Mouse (Mus musculus) midbrain, embryonic 12.5 days (tissue): ENCODE measurements around the gene Neu1. TPM values are rescaled to one million over a fixed set of nuclear protein-coding genes. Genes with fewer than 3 reads are reported as not detected.
A peak's percentile ranks its signal among the peaks of the same experiment; 100 is the strongest.

Experiments used
- ATAC-seq: fragments of 200-750 bp; cut with Nextera tagmentation; 2 replicates; pipeline ENCODE4 v1.8.0; 2017; ENCODE audit warnings: low read depth, moderate TSS enrichment, moderate library complexity; ENCODE audit not compliant: low FRiP score
- H3K27ac ChIP-seq: fragments of 300-500 bp; sonication (generic); replicated peaks from 2 replicates; pipeline ENCODE4 v1.5.1; 2016; ENCODE audit warnings: mild to moderate bottlenecking
- H3K27me3 ChIP-seq: fragments of 300-500 bp; sonication (generic); 2 replicates; pipeline ENCODE4 v1.6.1; 2016; ENCODE audit warnings: mild to moderate bottlenecking
- H3K36me3 ChIP-seq: fragments of 300-500 bp; sonication (generic); 2 replicates; pipeline ENCODE4 v1.6.1; 2016
- H3K4me1 ChIP-seq: fragments of 300-500 bp; sonication (generic); 2 replicates; pipeline ENCODE4 v1.6.1; 2016
- H3K4me2 ChIP-seq: fragments of 300-500 bp; sonication (generic); replicated peaks from 2 replicates; pipeline ENCODE4 v1.6.1; 2016; ENCODE audit warnings: mild to moderate bottlenecking, moderate library complexity
- H3K4me3 ChIP-seq: fragments of 300-500 bp; sonication (generic); 2 replicates; pipeline ENCODE4 v1.5.1; 2016; ENCODE audit warnings: mild to moderate bottlenecking
- H3K9ac ChIP-seq: fragments of 300-500 bp; sonication (generic); replicated peaks from 2 replicates; pipeline ENCODE4 v1.6.1; 2016; ENCODE audit warnings: mild to moderate bottlenecking, moderate library complexity
- H3K9me3 ChIP-seq: fragments of 300-500 bp; sonication (generic); 2 replicates; pipeline ENCODE4 v1.6.1; 2016; ENCODE audit warnings: mild to moderate bottlenecking
- WGBS: fragments of 180-500 bp; shearing (Covaris S2); methylation state at CpG from one replicate; pipeline ENCODE4 v1.1.7; 2016; 5-methylcytosine and 5-hydroxymethylcytosine counted together
- polyA plus RNA-seq: library from polyadenylated mRNA; unstranded; fragments of >200 nt; fragmentation: Nextera tagmentation; extraction: Ambion mirVana; gene quantifications from 2 replicates; pipeline ENCODE4 v1.2.1, GENCODE M21; 2016

Neu1 gene
- polyA plus RNA-seq, 1 experiment from 2014 or later = 20.4 TPM

DNA sequence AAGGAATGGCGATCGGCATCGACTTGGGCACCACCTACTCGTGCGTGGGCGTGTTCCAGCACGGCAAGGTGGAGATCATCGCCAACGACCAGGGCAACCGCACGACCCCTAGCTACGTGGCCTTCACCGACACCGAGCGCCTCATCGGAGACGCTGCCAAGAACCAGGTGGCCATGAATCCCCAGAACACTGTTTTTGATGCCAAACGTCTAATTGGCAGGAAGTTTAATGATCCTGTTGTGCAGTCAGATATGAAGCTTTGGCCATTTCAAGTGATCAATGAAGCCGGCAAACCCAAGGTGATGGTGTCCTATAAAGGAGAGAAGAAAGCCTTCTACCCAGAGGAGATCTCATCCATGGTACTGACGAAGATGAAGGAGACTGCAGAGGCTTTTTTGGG is 45.9 kb downstream of the Neu1 start:
- Histone ChIP-seq H3K4me1 (peaks cover 13% of the 10 kb centered on the region), H3K4me2 (no peak overlapping the region), H3K4me3 (no peak overlapping the region), H3K27ac (no peak overlapping the region), H3K9me3 (no peaks in the 10 kb centered on the region), H3K27me3 (peaks cover 18% of the 10 kb centered on the region; the same call in 1 of the 2 replicates), H3K36me3 (no peaks in the 10 kb centered on the region), H3K9ac (no peak overlapping the region)
- WGBS = 95% methylated on average over 20 of the region's 20 CpGs
- ATAC-seq = no peak

DNA sequence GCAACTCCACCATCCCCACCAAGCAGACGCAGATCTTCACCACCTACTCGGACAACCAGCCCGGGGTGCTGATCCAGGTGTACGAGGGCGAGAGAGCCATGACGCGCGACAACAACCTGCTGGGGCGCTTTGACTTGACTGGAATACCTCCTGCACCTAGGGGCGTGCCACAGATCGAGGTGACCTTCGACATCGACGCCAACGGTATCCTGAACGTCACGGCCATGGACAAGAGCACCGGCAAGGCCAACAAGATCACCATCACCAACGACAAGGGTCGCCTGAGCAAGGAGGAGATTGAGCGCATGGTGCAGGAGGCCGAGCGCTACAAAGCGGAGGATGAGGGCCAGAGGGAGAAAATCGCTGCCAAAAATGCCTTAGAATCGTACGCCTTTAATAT is 47.2 kb downstream of the Neu1 start:
- peaks cover 18% of the 10 kb centered on the region for H3K4me1 ChIP-seq
- H3K4me2 ChIP-seq = no peak overlapping the region
- no peaks in the 10 kb centered on the region for H3K36me3 ChIP-seq
- peaks cover 10% of the 10 kb centered on the region; the same call in 1 of the 2 replicates for H3K27me3 ChIP-seq
- WGBS = 89% methylated on average over 27 of the region's 27 CpGs
- no peak overlapping the region for H3K4me3 ChIP-seq
- H3K9ac ChIP-seq = no peak overlapping the region
- no peak overlapping the region for H3K27ac ChIP-seq
- ATAC-seq = no peak
- H3K9me3 ChIP-seq = no peaks in the 10 kb centered on the region

DNA sequence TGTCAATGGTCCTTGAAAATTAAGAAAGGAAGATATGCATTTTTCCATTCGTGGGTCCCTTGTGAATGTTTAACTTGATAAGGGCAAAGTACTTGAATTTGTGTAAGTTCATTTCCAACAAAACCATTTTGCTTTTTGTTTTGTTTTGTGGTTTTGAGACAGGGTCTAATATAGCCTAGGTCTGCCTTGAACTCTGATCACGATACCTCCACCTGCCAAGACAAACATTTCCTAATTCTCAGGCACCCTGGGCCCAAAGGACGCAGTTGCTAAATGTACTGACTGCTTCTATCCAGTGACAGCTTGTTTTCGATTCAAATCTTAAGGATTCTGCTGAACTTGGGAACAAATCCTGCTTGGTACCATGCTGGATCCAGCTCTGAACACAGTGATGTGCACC is 48.6 kb downstream of the Neu1 start:
- H3K4me2 ChIP-seq = no peak overlapping the region
- no peaks in the 10 kb centered on the region for H3K9me3 ChIP-seq
- 0 out of 2 replicates have a peak, but pooled peaks cover under 1% of the 10 kb centered on the region for H3K36me3 ChIP-seq
- H3K4me3 ChIP-seq = no peak overlapping the region
- 94% methylated on average over 4 of the region's 4 CpGs for WGBS
- H3K9ac ChIP-seq = 0 out of 2 replicates have a peak overlapping the region, but pooled peaks have one; percentile 20
- H3K27ac ChIP-seq = no peak overlapping the region
- H3K4me1 ChIP-seq = peaks cover 18% of the 10 kb centered on the region
- no peak for ATAC-seq
- no peaks in the 10 kb centered on the region for H3K27me3 ChIP-seq

DNA sequence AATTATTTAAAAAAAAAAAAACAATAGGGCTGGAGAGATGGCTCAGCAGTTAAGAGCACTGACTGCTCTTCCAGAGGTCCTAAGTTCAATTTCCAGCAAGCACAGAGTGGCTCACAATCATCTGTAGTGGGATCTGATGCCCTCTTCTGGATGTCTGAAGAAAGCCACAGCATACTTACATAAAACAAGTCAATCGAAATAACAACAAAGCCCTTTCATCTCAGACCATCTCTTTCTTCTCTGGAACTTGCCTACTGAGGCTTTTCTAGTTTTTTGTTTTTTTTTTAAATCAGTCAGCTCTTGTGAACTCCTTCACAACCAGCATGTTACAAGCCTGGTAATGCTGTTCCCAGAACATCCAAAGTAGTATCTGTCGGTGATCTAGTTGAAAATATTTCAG is 49.6 kb downstream of the Neu1 start:
- WGBS = 30% methylated on average over 2 of the region's 2 CpGs
- H3K4me3 ChIP-seq = peak overlapping the region; percentile 91
- peaks cover 10% of the 10 kb centered on the region for H3K36me3 ChIP-seq
- no peaks in the 10 kb centered on the region for H3K27me3 ChIP-seq
- H3K4me2 ChIP-seq = peak overlapping the region; percentile 96
- no peak overlapping the region for H3K27ac ChIP-seq
- peaks cover 18% of the 10 kb centered on the region for H3K4me1 ChIP-seq
- H3K9me3 ChIP-seq = no peaks in the 10 kb centered on the region
- ATAC-seq = no peak
- H3K9ac ChIP-seq = peak overlapping the region; percentile 87; the same call in 1 of the 2 replicates

DNA sequence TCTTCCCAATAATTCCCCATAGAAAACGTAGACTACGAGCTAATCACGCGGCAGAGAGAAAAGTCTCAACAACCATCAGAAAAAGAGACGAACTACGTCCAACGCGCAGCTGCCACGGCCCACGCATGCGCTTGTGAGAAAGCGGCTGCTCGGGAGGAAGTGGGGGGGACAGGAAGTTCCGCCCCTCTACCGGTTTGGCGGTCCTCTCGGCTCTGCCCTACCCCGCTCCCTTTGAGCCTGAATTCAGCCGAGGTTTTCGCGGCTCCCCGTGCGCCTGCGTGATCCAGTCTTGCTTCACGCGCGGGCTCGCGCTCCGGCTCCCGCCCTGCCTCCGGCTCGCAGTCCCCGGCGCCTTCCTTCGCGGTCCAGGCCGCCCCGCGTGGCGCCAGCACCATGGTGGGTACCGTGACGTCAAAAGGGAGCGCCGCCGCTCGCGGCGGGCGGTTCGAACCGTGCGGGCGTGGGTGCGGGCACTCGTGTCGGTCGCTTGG is 50.7 kb downstream of the Neu1 start, which contains the start of gene Lsm2:
Gene Lsm2 (plus strand): TSS at position 173 of the 491 bp plus-strand sequence.
- Histone ChIP-seq H3K4me2 (peak within 1 kb of the TSS; percentile 96), H3K9me3 (no peaks in the 10 kb centered on the region), H3K4me1 (peaks cover 18% of the 10 kb centered on the region), H3K27me3 (no peaks in the 10 kb centered on the region), H3K9ac (peak within 1 kb of the TSS; percentile 87), H3K27ac (peak within 1 kb of the TSS; percentile 96), H3K36me3 (peaks cover 21% of the 10 kb centered on the region), H3K4me3 (peak within 1 kb of the TSS; percentile 91)
- under 1% methylated on average over 57 of the region's 58 CpGs for WGBS
- ATAC-seq = peak; percentile 94

DNA sequence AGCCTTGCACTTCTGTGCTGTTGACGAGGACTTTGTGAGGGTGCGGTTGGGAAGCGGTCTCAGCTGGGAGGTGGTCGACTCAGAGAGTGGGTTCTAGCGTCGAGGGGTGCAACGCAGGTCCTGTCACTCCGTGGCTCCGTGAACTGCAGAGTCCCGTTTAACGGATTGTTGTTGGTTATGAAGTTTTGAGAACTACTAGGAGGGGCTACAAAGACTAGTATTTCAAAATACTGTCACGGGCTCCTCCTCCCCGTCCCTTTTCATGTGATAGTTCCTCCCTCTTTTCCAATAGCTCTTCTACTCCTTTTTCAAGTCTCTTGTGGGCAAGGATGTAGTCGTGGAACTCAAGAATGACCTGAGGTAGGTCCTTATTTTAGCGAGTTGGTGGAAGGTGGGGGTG is 51.3 kb downstream of the Neu1 start:
- Histone ChIP-seq H3K4me3 (peak overlapping the region; percentile 91), H3K9ac (peak overlapping the region; percentile 87), H3K27me3 (no peaks in the 10 kb centered on the region), H3K27ac (peak overlapping the region; percentile 96), H3K9me3 (no peaks in the 10 kb centered on the region), H3K4me1 (peaks cover 18% of the 10 kb centered on the region), H3K36me3 (peaks cover 23% of the 10 kb centered on the region), H3K4me2 (peak overlapping the region; percentile 96)
- ATAC-seq = no peak
- WGBS = 0% methylated on average over 15 of the region's 15 CpGs

DNA sequence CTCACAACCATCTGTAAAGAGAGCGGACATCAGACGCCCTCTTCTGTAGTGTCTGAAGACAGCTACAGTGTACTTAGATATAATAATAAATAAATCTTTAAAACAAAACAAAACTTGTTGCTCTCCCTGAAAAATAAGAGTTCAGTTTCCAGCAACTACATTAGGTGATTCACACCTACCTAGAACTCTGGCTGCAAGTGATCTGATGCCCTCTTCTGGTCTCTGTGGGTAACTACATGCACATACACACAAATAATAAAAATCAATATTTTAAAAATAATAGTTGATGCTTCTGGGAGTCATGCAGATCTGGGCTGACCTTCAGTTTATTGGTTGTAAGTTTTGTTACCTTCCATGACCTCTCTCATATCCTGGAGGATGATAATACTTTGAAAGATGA is 53.2 kb downstream of the Neu1 start:
- Histone ChIP-seq H3K27ac (no peak overlapping the region), H3K4me2 (no peak overlapping the region), H3K4me1 (peaks cover 18% of the 10 kb centered on the region), H3K4me3 (no peak overlapping the region), H3K9ac (no peak overlapping the region), H3K36me3 (peaks cover 23% of the 10 kb centered on the region), H3K9me3 (no peaks in the 10 kb centered on the region), H3K27me3 (no peaks in the 10 kb centered on the region)
- 77% methylated on average over 2 of the region's 2 CpGs for WGBS
- ATAC-seq = no peak

Other genes starting within 250 kb of the Neu1 start
- 0.05 and 0.11 TPM in 2 replicates for gene C4b, start 187.4 kb upstream of the Neu1 start, polyA plus RNA-seq
- gene Cyp21a1, start 126.7 kb upstream of the Neu1 start, polyA plus RNA-seq = not detected in 2 replicates
- 26.1 and 30.8 TPM in 2 replicates for gene Stk19, start 94.3 kb upstream of the Neu1 start, polyA plus RNA-seq
- 72.7 and 73.4 TPM in 2 replicates for gene Dxo, start 94.2 kb upstream of the Neu1 start, polyA plus RNA-seq
- gene Skiv2l, start 81.0 kb upstream of the Neu1 start, polyA plus RNA-seq = 67.4 and 71.5 TPM in 2 replicates
- gene Nelfe, start 80.9 kb upstream of the Neu1 start, polyA plus RNA-seq = 114 TPM in 2 replicates
- 3.3 and 3.5 TPM in 2 replicates for gene Cfb, start 68.7 kb upstream of the Neu1 start, polyA plus RNA-seq
- gene Zbtb12, start 51.8 kb upstream of the Neu1 start, polyA plus RNA-seq = 11.4 and 15.1 TPM in 2 replicates
- gene Gm20547, start 49.2 kb upstream of the Neu1 start, polyA plus RNA-seq = not detected in 2 replicates
- 0.86 and 2.1 TPM in 2 replicates for gene C2, start 33.0 kb upstream of the Neu1 start, polyA plus RNA-seq
- gene Ehmt2, start 32.8 kb upstream of the Neu1 start, polyA plus RNA-seq = 113 and 120 TPM in 2 replicates
- gene Slc44a4, start 16.8 kb upstream of the Neu1 start, polyA plus RNA-seq = 0.08 and 0.13 TPM in 2 replicates
- 0.22 TPM in 1 of 2 replicates, not detected in the other for gene Hspa1b, start 28.0 kb downstream of the Neu1 start, polyA plus RNA-seq
- gene Gm20481, start 38.7 kb downstream of the Neu1 start, polyA plus RNA-seq = not detected in 2 replicates
- gene Hspa1a, start 40.9 kb downstream of the Neu1 start, polyA plus RNA-seq = 2.3 and 2.8 TPM in 2 replicates
- gene Hspa1l, start 41.5 kb downstream of the Neu1 start, polyA plus RNA-seq = 1.1 and 1.7 TPM in 2 replicates
- 188 and 202 TPM in 2 replicates for gene Lsm2, start 50.6 kb downstream of the Neu1 start, polyA plus RNA-seq
- gene Vars, start 69.7 kb downstream of the Neu1 start, polyA plus RNA-seq = 139 and 142 TPM in 2 replicates
- 0.14 and 0.23 TPM in 2 replicates for gene Vwa7, start 85.3 kb downstream of the Neu1 start, polyA plus RNA-seq
- 5.2 and 6.8 TPM in 2 replicates for gene Sapcd1, start 96.8 kb downstream of the Neu1 start, polyA plus RNA-seq
- 6.9 and 7.6 TPM in 2 replicates for gene Msh5, start 115.5 kb downstream of the Neu1 start, polyA plus RNA-seq
- gene Clic1, start 118.7 kb downstream of the Neu1 start, polyA plus RNA-seq = 145 and 165 TPM in 2 replicates
- 595 and 615 TPM in 2 replicates for gene Ddah2, start 127.8 kb downstream of the Neu1 start, polyA plus RNA-seq
- not detected in 2 replicates for gene Ly6g6c, start 134.1 kb downstream of the Neu1 start, polyA plus RNA-seq
- gene Mpig6b, start 134.9 kb downstream of the Neu1 start, polyA plus RNA-seq = 0.52 and 0.93 TPM in 2 replicates
- gene Ly6g6e, start 145.6 kb downstream of the Neu1 start, polyA plus RNA-seq = 0.24 TPM in 1 of 2 replicates, not detected in the other
- gene Ly6g6d, start 146.8 kb downstream of the Neu1 start, polyA plus RNA-seq = 1.1 and 1.7 TPM in 2 replicates
- 0.47 TPM in 2 replicates for gene Ly6g6f, start 154.4 kb downstream of the Neu1 start, polyA plus RNA-seq
- 69.0 and 72.3 TPM in 2 replicates for gene Abhd16a, start 158.0 kb downstream of the Neu1 start, polyA plus RNA-seq
- gene Ly6g5c, start 177.0 kb downstream of the Neu1 start, polyA plus RNA-seq = not detected in 2 replicates
- gene Ly6g5b, start 184.2 kb downstream of the Neu1 start, polyA plus RNA-seq = 1.0 and 1.5 TPM in 2 replicates
- gene Gpank1, start 190.2 kb downstream of the Neu1 start, polyA plus RNA-seq = 22.2 and 26.4 TPM in 2 replicates
- 279 TPM in 2 replicates for gene Csnk2b, start 190.8 kb downstream of the Neu1 start, polyA plus RNA-seq
- gene D17H6S53E, start 195.1 kb downstream of the Neu1 start, polyA plus RNA-seq = 8.0 and 9.1 TPM in 2 replicates
- gene Apom, start 200.8 kb downstream of the Neu1 start, polyA plus RNA-seq = 0.65 and 1.5 TPM in 2 replicates
- 84.0 and 95.3 TPM in 2 replicates for gene Bag6, start 203.9 kb downstream of the Neu1 start, polyA plus RNA-seq
- gene Prrc2a, start 233.6 kb downstream of the Neu1 start, polyA plus RNA-seq = 236 and 239 TPM in 2 replicates
- gene Aif1, start 244.8 kb downstream of the Neu1 start, polyA plus RNA-seq = 7.7 and 8.2 TPM in 2 replicates